Mouse (Mus musculus) thymus, adult 2 months (tissue): Measurements from ENCODE around the gene Rims1.

Source experiments
- CTCF ChIP-seq: fragments of 200-500 bp; IDR thresholded peaks from 2 replicates; pipeline ENCODE4 v1.5.1; 2012; ENCODE audit warnings: mild to moderate bottlenecking, control low read depth, low read length, moderate library complexity, borderline replicate concordance; ENCODE audit not compliant: control insufficient read depth, poor library complexity, insufficient read depth; ENCODE audit errors: extremely low read depth
- POLR2A ChIP-seq: fragments of 200-500 bp; IDR thresholded peaks from 2 replicates; pipeline ENCODE4 v1.6.1; 2012; ENCODE audit warnings: mild to moderate bottlenecking, low read length, control low read depth, moderate library complexity; ENCODE audit not compliant: control insufficient read depth, poor library complexity, insufficient read depth; ENCODE audit errors: extremely low read depth

GRCm38 (mm10) chr1:22626295-22626694 is 179.5 kb downstream of the Rims1 start:
- TF ChIP-seq CTCF (no peak), POLR2A (no peak)
